Mouse (Mus musculus): Measurements from ENCODE around the gene Bcl2l11. TPM values are rescaled to one million over a fixed set of nuclear protein-coding genes. Genes with fewer than 3 reads are reported as not detected.

Bcl2l11 gene
- polyA plus RNA-seq, 1 experiment from 2014 or later, result 29.9 TPM

GRCm38 (mm10) chr2:128140183-128140582, 14.3 kb downstream of the Bcl2l11 start:
- Histone ChIP-seq H3K4me1 (replicated peaks) (peaks cover 47% of the 10 kb centered on the region), H3K27me3 (no peaks in the 10 kb centered on the region), H3K4me2 (no peak overlapping the region), H3K4me3 (replicated peaks) (no peak overlapping the region), H3K9me3 (no peaks in the 10 kb centered on the region), H3K27ac (no peak overlapping the region), H3K9ac (replicated peaks) (0 out of 2 replicates have a peak overlapping the region, but pooled peaks have one; percentile 38), H3K36me3 (peaks cover 42% of the 10 kb centered on the region; the same call in 1 of the 2 replicates)
- no peak for ATAC-seq (ENCODE audit: insufficient number of reproducible peaks, insufficient read depth, low FRiP score, low TSS enrichment, low read depth)
- 75% methylated on average over 3 of the region's 3 CpGs for WGBS

GRCm38 (mm10) chr2:128143992-128144391, 18.2 kb downstream of the Bcl2l11 start:
- Histone ChIP-seq H3K4me1 (replicated peaks) (peaks cover 19% of the 10 kb centered on the region), H3K36me3 (peaks cover 53% of the 10 kb centered on the region), H3K4me3 (replicated peaks) (no peak overlapping the region), H3K27me3 (no peaks in the 10 kb centered on the region), H3K9ac (replicated peaks) (no peak overlapping the region), H3K9me3 (no peaks in the 10 kb centered on the region), H3K4me2 (no peak overlapping the region), H3K27ac (no peak overlapping the region)
- ATAC-seq (ENCODE audit: insufficient number of reproducible peaks, insufficient read depth, low FRiP score, low TSS enrichment, low read depth), result no peak

- Histone ChIP-seq H3K27ac (no peak overlapping the region), H3K27me3 (no peaks in the 10 kb centered on the region), H3K36me3 (peaks cover 63% of the 10 kb centered on the region), H3K4me1 (replicated peaks) (peaks cover 4% of the 10 kb centered on the region; the same call in 1 of the 2 replicates), H3K9ac (replicated peaks) (no peak overlapping the region), H3K4me2 (no peak overlapping the region), H3K9me3 (no peaks in the 10 kb centered on the region), H3K4me3 (replicated peaks) (no peak overlapping the region)
- ATAC-seq (ENCODE audit: insufficient number of reproducible peaks, insufficient read depth, low FRiP score, low TSS enrichment, low read depth), result no peak
- WGBS, result 74% methylated on average over 3 of the region's 3 CpGs
Observed at GRCm38 (mm10) chr2:128145433-128145832, 19.6 kb downstream of the Bcl2l11 start.

- Histone ChIP-seq H3K36me3 (peaks cover 64% of the 10 kb centered on the region), H3K4me2 (no peak overlapping the region), H3K27me3 (no peaks in the 10 kb centered on the region), H3K9me3 (no peaks in the 10 kb centered on the region), H3K27ac (no peak overlapping the region), H3K4me1 (replicated peaks) (peaks cover 11% of the 10 kb centered on the region; the same call in 1 of the 2 replicates), H3K4me3 (replicated peaks) (no peak overlapping the region), H3K9ac (replicated peaks) (no peak overlapping the region)
- 76% methylated on average over 5 of the region's 5 CpGs for WGBS
- ATAC-seq (ENCODE audit: insufficient number of reproducible peaks, insufficient read depth, low FRiP score, low TSS enrichment, low read depth), result no peak
Observed at GRCm38 (mm10) chr2:128149596-128149995, 23.8 kb downstream of the Bcl2l11 start.

GRCm38 (mm10) chr2:128152211-128152610, 26.4 kb downstream of the Bcl2l11 start:
- Histone ChIP-seq H3K4me1 (replicated peaks) (peaks cover 24% of the 10 kb centered on the region), H3K27ac (no peak overlapping the region), H3K4me2 (no peak overlapping the region), H3K4me3 (replicated peaks) (no peak overlapping the region), H3K36me3 (peaks cover 73% of the 10 kb centered on the region), H3K9me3 (no peaks in the 10 kb centered on the region), H3K27me3 (no peaks in the 10 kb centered on the region), H3K9ac (replicated peaks) (no peak overlapping the region)
- WGBS, result 88% methylated on average over 9 of the region's 9 CpGs
- ATAC-seq (ENCODE audit: insufficient number of reproducible peaks, insufficient read depth, low FRiP score, low TSS enrichment, low read depth), result no peak

- H3K9ac ChIP-seq (replicated peaks), result no peak overlapping the region
- H3K36me3 ChIP-seq, result peaks cover 71% of the 10 kb centered on the region
- peaks cover 27% of the 10 kb centered on the region for H3K4me1 ChIP-seq (replicated peaks)
- H3K4me3 ChIP-seq (replicated peaks), result no peak overlapping the region
- no peak overlapping the region for H3K27ac ChIP-seq
- 80% methylated on average over 16 of the region's 16 CpGs for WGBS
- H3K9me3 ChIP-seq, result no peaks in the 10 kb centered on the region
- H3K27me3 ChIP-seq, result no peaks in the 10 kb centered on the region
- ATAC-seq (ENCODE audit: insufficient number of reproducible peaks, insufficient read depth, low FRiP score, low TSS enrichment, low read depth), result no peak
- H3K4me2 ChIP-seq, result no peak overlapping the region
Observed at GRCm38 (mm10) chr2:128152845-128153550, 27.2 kb downstream of the Bcl2l11 start.

GRCm38 (mm10) chr2:128153551-128153910, 27.7 kb downstream of the Bcl2l11 start:
- Histone ChIP-seq H3K4me2 (no peak overlapping the region), H3K9ac (replicated peaks) (no peak overlapping the region), H3K4me1 (replicated peaks) (peaks cover 27% of the 10 kb centered on the region), H3K9me3 (no peaks in the 10 kb centered on the region), H3K27me3 (no peaks in the 10 kb centered on the region), H3K4me3 (replicated peaks) (no peak overlapping the region), H3K27ac (no peak overlapping the region), H3K36me3 (peaks cover 71% of the 10 kb centered on the region)
- no peak for ATAC-seq (ENCODE audit: insufficient number of reproducible peaks, insufficient read depth, low FRiP score, low TSS enrichment, low read depth)
- 82% methylated on average over 11 of the region's 11 CpGs for WGBS

GRCm38 (mm10) chr2:128155412-128156066, 29.7 kb downstream of the Bcl2l11 start:
- Histone ChIP-seq H3K27me3 (no peaks in the 10 kb centered on the region), H3K4me2 (no peak overlapping the region), H3K36me3 (peaks cover 69% of the 10 kb centered on the region), H3K4me1 (replicated peaks) (peaks cover 27% of the 10 kb centered on the region), H3K9ac (replicated peaks) (no peak overlapping the region), H3K4me3 (replicated peaks) (no peak overlapping the region), H3K9me3 (no peaks in the 10 kb centered on the region), H3K27ac (no peak overlapping the region)
- WGBS, result 92% methylated on average over 13 of the region's 13 CpGs
- no peak for ATAC-seq (ENCODE audit: insufficient number of reproducible peaks, insufficient read depth, low FRiP score, low TSS enrichment, low read depth)

GRCm38 (mm10) chr2:128156067-128156462, 30.2 kb downstream of the Bcl2l11 start:
- Histone ChIP-seq H3K27me3 (no peaks in the 10 kb centered on the region), H3K9ac (replicated peaks) (no peak overlapping the region), H3K36me3 (peaks cover 65% of the 10 kb centered on the region), H3K27ac (no peak overlapping the region), H3K9me3 (no peaks in the 10 kb centered on the region), H3K4me2 (no peak overlapping the region), H3K4me3 (replicated peaks) (no peak overlapping the region), H3K4me1 (replicated peaks) (peaks cover 27% of the 10 kb centered on the region)
- WGBS, result 79% methylated on average over 5 of the region's 5 CpGs
- ATAC-seq (ENCODE audit: insufficient number of reproducible peaks, insufficient read depth, low FRiP score, low TSS enrichment, low read depth), result no peak

GRCm38 (mm10) chr2:128156557-128157412, 30.9 kb downstream of the Bcl2l11 start:
- Histone ChIP-seq H3K4me3 (replicated peaks) (no peak overlapping the region), H3K4me2 (no peak overlapping the region), H3K9ac (replicated peaks) (no peak overlapping the region), H3K36me3 (peaks cover 66% of the 10 kb centered on the region), H3K27me3 (no peaks in the 10 kb centered on the region), H3K27ac (0 out of 2 replicates have a peak overlapping the region, but pooled peaks have one; percentile 23), H3K9me3 (no peaks in the 10 kb centered on the region), H3K4me1 (replicated peaks) (peaks cover 27% of the 10 kb centered on the region)
- 78% methylated on average over 12 of the region's 12 CpGs for WGBS
- ATAC-seq (ENCODE audit: insufficient number of reproducible peaks, insufficient read depth, low FRiP score, low TSS enrichment, low read depth), result no peak

All from limb, embryonic 12.5 days (tissue).